Mouse (Mus musculus): ENCODE data around the gene Cfap57.
"Not testable (repeated sequence)": the region's sequence is repeated elsewhere in the genome, so short reads cannot be mapped to it uniquely, and the experiment has no call there.

The Cfap57 gene

DNA sequence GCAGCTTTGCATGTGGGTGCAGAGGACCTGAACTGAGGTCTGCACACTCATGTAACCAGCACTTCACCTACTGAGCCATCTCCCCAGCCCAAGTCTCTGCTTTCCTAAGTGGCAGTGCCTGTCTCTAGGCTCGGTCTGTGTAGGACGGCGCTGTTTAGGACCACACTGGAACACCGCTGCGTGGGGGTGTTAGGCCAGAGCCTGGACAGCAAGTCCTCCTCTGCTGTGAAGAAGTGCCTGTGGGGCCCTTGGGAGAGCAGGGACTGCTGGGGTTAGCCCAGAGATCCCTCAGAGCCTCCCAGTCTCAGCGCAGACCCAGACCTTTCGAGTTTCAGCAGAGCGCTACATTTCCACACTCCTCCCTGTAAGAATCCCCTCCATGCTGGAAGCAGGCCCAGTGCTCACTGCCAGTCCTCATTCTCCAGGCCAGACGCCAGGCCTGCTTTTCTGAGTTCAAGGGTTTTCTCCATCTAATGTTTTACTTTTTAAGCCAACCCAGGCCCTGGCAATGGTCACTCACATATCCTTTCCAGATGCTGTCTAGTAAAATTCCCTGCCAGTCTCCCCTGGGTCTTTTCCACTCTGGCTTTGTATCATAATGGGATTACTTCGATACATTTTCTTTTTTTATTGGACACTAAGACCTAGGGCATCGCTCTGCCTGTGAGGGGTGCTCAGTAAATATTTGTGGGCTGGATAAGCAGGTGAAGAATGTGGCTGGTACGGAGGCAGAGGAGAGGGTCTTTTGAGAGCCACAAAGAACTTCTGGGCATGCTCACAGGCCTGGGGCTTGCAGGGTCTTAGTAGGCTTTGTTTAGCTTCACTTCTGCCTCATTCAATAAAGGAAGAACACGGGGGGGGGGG, 56.3 kb downstream of the Cfap57 start:
- DNase-seq (ENCODE audit: low read depth, low spot score) = no peak

DNA sequence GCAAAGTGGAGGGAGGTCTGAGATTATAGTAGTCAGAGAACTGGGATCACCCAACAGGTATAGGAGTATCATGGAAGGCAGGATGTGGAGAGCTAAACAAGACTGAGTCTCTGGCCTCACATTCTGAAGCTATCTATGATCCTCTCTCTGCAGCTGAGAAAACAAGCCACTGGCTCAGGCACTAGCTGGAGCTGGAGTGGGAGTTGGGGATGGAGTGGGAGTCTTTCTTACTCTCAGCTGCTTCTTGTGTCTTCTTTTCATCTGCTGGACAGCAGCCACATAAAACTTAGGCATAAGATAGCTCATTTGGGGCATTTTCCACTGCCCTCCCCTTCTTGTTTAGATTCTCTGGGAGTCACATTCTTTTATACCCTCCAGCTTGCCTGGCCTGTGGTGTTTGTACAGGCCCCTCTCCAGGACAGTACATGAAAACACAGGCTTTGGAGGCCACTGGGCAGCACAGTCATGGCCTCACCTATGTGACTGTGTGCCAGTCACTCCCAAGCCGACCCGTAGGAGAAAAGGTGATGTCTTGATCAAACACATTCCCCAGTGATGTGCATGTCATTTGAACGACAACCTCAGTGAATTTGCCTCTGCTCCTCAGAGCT, 67.4 kb downstream of the Cfap57 start:
- no peak for DNase-seq (ENCODE audit: low read depth, low spot score)

DNA sequence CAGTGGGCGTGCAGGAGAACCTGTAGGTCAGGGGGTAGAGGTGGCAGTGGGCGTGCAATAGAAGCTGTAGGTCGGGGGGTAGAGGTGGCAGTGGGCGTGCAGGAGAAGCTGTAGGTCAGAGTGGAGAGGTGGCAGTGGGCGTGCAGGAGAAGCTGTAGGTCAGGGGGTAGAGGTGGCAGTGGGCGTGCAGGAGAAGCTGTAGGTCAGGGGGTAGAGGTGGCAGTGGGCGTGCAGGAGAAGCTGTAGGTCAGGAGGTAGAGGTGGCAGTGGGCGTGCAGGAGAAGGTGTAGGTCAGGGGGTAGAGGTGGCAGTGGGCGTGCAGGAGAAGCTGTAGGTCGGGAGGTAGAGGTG, 72.5 kb downstream of the Cfap57 start:
- peak; percentile 77 for DNase-seq (ENCODE audit: low read depth, low spot score)

DNA sequence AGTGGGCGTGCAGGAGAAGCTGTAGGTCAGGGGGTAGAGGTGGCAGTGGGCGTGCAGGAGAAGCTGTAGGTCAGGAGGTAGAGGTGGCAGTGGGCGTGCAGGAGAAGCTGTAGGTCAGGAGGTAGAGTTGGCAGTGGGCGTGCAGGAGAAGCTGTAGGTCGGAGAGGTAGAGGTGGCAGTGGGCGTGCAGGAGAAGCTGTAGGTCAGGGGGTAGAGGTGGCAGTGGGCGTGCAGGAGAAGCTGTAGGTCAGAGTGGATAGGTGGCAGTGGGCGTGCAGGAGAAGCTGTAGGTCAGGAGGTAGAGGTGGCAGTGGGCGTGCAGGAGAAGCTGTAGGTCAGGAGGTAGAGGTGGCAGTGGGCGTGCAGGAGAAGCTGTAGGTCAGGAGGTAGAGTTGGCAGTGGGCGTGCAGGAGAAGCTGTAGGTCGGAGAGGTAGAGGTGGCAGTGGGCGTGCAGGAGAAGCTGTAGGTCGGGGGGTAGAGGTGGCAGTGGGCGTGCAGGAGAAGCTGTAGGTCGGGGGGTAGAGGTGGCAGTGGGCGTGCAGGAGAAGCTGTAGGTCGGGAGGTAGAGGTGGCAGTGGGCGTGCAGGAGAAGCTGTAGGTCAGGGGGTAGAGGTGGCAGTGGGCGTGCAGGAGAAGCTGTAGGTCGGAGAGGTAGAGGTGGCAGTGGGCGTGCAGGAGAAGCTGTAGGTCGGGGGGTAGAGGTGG, 73.0 kb downstream of the Cfap57 start:
- not testable (repeated sequence) for DNase-seq (ENCODE audit: low read depth, low spot score)

DNA sequence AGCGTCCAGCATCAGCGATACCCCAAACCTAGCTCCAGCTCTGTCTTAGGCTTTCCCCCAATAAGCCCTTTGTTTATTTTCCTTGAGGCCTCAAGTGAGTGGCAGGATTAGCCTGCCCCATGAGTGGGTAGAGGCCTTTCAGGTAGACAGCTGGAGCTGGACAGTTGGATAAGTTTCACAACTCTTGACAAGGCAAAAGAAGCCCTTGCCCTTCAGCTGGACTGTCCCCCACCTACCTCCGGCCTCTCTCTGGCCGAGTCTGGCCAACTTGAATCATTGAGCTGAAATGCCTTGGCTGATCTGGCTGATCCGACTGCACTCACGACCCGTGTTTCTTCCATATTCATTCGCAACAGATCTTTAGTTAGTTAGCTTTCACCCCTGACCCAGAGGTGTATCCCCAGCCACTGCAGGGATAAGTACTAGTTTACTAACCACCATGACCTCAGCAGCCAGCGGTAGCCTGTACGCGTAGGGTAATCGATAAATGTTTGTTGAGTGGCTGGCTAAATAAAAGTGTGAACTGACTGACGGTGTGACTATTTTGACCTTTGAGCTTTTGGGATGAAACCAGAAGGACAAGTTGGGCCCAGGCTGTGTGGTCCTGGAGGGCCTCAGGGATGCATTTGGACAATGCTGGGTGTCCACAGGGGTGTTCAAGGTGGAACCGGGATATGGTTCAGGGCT, 76.0 kb downstream of the Cfap57 start:
- no peak for DNase-seq (ENCODE audit: low read depth, low spot score)

DNA sequence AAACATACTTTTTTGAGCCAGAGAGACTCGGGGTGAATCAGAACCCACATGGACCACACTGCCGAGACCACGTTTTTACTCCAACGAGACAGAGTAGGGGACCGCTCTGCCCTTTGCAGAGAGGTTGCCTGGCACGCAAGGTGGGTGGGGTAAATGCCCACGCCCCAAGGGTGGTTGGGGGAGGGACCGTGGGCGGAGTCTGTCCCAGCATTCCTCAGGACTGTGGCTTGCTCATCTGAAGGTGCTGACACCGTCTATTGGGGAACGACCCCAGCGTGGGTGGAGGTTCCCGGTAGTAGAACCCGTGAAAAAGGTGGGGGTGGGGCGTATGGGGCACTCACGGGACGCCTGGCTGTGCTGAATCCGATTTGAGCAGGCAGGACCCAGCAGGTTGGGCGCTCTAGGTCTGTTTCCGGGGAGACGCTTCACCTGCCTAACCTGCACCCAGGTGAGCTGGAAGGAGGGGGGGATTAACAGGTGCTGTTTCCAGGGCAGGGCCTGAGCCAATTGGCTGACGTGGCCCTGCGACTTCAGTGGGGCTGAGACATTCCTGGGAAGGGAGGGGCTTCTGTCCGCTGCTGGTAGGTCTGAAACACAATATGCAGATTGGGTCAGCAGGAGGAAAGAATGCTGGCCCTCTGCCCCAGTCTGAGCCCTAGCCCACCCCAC, 76.9 kb downstream of the Cfap57 start, which contains the start of gene Tmem125:
Gene Tmem125 (minus strand): TSS at position 453 of the 669 bp plus-strand sequence.
- DNase-seq (ENCODE audit: low read depth, low spot score) = peak; percentile 13

DNA sequence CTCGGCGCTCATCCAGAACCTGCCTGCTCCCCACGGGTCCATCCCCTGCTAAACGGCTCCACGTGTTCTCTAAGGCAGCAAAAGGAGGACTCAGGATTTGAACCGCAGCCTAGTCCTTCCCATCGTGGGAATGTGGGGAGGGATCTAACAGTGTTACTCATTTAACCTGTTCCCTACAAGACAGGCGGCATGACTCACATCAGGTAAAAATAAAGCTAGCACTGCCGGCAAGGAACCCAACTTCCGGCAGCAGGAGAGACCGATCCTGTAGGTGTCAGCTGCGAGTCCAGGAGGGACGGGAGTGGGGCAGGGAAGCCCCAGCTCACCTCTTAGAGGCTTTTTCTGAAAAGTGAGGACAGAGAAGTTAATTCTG, 77.4 kb downstream of the Cfap57 start:
- no peak for DNase-seq (ENCODE audit: low read depth, low spot score)

DNA sequence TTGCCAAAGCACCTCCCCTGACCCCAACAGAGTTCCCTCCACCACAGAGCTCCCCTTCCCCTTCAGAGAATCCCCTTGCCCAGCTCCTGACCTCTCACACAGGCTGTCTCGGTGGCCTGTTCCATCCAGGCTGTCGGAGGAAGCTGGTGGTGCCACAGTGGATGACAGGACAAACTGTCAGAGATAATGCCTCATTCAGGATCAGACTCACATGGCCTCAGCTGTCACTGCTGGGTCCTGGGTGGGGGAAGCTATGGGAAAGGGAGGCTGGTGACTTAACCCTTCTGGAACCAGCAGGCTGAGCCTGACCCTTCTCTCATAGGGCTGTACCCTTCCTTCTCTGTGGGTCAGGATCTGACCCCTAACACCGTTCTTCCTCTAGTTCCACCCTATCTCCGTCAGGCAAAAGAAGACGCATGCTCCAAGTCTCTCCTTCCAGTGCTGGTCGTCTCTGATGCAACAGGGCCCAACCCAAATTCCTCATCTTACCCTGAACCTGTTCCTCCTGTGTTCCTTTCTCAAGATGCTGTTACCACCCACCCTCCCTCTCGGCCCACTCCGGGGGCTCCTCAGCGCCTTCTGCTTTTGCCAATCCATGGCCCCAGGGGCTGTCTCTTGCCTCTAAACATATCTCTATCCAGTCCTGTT, 77.9 kb downstream of the Cfap57 start:
- no peak for DNase-seq (ENCODE audit: low read depth, low spot score)

DNA sequence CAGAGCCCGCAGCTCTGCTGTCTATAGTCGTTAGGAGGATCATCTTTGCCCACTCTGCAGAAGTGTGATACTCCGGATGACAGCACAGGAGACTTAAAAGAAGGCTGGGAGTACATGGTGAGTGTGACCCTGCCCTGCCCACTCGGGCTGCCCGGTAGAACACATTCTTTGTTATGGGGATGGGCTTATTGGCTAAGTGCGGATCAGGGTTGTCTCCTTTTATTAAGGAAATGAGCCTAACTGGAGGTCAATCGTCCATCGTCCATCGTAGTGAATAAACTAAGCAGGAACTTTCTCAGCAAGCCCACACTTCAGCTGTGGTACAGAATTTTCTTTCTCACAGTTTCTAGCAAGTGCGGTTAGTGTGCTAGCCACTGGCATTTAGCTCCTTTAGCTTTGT, 80.7 kb downstream of the Cfap57 start:
- no peak for DNase-seq (ENCODE audit: low read depth, low spot score)

DNA sequence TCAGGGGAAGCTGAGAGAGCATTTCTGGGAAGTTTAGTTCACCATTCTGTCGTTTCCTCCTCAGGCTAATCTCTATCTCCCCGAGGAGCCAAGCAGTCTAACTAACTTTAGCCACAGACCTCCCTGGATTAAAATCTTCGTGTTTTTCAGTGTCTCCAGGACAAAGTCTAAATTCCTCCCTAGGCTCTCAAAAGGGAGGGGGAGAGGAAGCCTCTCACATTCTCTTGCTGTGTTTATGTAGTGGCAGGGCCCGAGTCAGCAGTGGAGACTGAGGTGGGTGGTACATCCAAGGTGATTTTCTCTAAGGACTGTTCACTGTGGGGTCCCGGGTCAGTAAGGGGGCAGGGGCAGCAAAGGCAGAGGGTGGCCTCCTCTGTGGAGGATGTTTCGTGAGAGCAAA, 82.8 kb downstream of the Cfap57 start:
- no peak for DNase-seq (ENCODE audit: low read depth, low spot score)

DNA sequence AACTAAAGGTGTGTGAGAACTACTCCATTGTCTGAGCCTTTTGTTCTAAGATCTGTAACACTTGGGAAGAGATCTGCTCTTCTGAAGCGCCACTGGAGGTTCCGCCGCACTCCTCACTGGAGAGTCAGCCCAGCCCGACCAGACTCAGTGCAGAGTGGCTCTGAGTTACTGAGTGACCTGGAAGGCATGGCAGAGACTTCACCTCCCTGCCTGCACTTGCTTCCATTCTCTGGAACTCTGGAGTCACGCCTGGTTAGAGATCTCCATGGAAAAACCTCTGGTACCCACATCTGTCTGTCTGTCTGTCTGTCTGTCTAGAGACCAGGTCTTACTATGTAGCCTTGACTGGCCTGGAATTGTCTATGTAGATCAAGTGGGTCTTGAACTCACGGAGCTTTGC, 85.0 kb downstream of the Cfap57 start:
- no peak for DNase-seq (ENCODE audit: low read depth, low spot score)

DNA sequence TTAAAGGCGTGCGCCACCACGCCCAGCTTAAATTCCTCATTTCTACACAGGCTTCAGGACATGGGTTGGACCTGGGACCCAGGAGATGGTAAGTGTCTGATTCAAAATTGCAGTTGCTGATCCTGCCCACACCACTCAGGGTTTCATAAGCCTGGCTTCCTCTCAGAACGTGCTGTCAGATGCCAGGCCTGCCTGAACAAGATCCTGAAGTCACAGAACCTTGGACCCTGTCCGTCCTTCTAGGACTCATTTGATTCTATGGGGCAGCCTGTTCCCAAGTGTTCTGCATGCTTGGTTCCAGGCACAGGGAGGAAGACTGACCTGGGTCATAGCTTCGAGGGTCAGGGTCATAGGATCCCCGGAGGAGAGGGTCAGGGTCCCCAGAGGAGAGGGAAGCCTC, 87.0 kb downstream of the Cfap57 start:
- DNase-seq (ENCODE audit: low read depth, low spot score) = no peak

DNA sequence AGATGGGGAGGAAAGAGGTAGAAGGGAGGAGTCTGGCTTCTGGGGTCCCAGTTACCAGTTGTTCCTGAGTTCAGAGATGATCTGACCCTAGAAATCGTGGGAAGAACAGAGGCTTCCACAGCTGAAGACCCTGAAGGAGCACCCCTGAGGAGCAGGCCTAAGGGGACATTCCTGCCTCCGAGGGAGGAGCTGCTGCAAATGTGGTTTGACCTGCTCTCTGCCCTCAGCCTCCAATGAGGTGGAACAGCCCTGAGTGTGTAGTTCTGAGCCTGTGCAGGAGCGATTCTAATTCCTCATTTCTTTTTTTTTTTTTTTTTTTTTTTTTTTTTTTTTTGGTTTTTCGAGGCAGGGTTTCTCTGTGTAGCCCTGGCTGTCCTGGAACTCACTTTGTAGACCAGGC, 87.4 kb downstream of the Cfap57 start:
- no peak for DNase-seq (ENCODE audit: low read depth, low spot score)

DNA sequence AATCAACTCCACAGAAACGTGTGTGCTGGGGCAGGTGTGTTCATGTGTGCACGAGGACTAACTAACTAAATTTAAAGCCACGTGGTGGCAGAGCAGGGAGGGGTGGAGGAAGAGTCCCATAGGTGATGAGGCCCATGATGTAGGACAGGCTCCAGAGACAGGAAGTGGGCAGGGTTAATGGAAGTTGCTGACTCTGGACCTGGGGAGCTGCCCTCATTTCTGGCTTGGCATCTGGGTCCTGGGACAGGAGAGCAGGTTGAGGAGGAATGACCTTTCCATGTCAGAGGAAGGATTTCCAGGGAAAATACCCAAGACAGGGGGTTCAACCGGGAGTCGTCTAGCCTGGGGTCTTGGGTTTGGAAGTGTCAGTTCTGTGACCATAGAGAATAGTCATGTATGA, 87.9 kb downstream of the Cfap57 start:
- no peak for DNase-seq (ENCODE audit: low read depth, low spot score)

DNA sequence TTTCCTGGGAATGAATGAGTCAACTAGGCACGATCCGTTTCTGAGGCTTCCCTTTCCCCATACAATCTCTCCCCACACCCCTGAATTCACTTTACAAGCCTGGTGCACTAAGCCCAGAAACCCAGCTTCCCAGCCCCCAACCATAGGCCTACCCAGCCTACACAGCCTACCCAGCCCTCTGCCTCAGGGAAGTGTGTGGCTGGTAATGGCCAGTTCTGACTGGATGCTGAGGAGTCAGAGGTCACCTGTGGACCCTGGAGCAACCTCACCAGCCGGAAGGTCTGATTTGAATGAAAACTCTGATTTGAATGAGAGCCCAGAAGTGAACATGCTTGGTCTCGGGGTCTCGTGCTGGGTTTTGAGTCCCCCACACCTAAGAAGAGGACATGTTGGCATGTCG, 92.9 kb downstream of the Cfap57 start:
- no peak for DNase-seq (ENCODE audit: low read depth, low spot score)

DNA sequence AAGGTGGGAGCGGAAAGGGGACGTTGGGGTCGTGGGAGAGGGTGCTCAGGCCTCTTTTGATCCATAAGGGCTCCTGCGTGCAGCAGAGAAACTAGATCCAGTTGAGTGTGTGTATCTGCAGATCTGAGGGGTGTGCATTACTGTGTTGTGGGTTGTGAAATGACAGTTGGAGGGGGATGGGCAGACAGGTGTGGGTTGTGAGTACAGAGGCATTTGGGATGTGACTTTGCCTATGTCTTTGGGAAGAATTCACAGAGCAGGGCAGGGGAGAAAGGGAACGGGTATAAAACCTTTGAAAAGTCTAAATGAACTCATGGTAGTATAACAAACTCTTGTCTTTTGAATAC, 93.3 kb downstream of the Cfap57 start:
- no peak for DNase-seq (ENCODE audit: low read depth, low spot score)

DNA sequence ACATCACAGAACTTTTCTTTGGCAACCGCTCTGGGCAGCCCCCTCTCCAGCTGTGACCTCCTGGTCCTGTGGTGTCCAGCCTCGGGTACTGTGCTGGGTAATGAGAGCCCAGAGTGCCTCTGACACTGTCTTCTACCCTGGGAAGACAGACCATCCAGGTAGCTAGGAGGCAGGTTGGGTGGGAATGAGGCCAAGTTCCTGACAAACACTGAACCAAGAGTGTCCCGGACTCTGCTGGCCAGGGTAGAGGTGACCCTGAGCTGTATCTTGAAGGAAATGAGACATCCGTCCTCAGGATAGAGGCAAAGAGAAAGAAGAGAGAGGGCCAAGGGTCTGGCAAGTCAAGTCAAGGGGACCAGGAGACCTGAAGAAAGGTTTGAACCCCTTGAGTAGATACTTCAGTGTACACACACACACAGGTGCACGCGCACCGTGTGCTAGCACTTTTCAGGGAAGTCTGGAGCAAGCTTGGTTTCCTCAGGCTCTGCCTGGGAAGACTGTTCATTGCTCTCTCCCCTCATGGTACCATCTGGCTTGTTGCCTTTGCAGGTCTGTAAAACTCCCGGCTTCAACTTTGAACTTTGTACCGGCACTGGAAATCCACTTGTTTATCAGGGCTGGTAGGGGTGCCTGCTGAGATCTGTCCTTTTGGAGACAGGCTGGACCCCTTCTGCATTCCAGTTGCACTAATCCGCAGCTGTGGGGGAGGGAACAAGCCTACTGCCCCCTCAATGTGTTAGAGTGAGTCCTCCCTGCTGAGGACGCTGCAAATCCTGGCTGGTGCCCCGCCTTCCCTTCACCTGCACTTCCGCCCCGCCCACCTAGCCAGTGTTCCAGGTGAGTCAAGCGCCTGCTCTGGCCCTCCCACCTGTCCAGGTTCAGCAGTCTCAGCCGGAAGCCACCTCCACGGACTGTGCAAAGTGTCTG, 93.9 kb downstream of the Cfap57 start, which contains the start of gene 2610528J11Rik:
Gene 2610528J11Rik (plus strand): TSS at position 592 of the 927 bp plus-strand sequence.
- DNase-seq (ENCODE audit: low read depth, low spot score) = no peak

DNA sequence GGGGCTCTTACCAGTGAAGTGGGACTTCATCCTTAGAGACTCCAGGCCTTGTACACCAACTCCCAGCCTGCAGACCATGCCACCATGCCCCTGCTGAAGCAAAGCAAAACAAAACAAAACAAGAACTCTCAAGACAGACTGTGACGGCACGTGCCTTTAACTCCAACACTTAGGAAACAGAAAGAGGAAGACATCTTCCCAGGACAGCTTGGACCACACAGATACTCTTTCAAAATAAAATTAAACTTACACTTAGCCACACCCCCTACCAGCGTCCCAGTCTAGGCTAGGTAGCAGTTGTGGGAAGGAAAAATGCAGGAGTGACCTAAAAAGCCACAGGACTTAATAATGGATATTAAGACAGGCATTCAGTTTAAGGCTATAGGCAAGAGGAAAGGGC, 94.8 kb downstream of the Cfap57 start:
- no peak for DNase-seq (ENCODE audit: low read depth, low spot score)

DNA sequence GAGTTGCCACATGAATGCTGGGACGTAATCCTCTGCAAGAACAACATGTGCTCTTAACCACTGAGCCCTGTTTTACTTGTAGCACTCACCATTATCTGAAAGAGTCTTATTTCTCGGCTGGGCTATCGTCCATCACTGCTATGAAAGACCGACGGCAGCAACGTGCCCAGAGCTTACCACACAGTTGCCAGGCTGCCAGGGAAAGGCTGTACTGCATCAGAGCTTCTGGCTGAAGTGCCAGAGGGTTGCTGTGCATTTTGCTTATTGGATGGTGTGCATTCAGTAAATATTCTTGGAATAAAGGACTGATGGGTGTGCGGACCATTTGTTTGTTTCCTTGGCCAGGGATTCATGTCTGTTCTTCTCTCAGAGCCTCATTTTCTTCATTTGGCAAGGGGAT, 96.6 kb downstream of the Cfap57 start:
- DNase-seq (ENCODE audit: low read depth, low spot score) = no peak

DNA sequence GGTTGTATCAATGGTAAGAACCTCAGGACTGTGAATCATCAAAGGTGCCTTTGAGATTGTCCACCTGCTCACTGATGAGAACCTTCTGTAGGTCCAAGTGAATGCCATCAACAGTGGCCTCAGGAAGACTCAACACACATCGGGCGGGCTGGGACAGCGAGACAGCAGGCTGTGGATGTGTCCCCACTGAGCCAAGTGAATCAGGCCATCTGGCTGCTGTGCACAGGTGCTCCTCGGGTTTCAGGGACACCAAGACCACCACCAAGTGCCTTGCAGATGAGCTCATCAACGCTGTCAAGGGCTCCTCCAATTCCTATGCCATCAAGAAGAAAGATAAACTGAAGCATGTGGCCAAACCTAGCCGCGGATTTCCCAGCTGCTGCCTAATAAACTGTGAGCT, 98.3 kb downstream of the Cfap57 start:
- DNase-seq (ENCODE audit: low read depth, low spot score) = no peak
